Mouse (Mus musculus) MEL (cell line): Measurements from ENCODE around the gene Tamm41.

Experiments used
- CHD2 ChIP-seq: IDR thresholded peaks from 2 replicates; pipeline ENCODE4 v1.6.1; 2011; ENCODE audit warnings: low read length, improper control_type of control experiment
- CTCF ChIP-seq, 3 experiments: IDR thresholded peaks in 2 of 3; conservative IDR thresholded peaks in 1 of 3; 2 replicates each; pipeline ENCODE4 v1.5.1; 2011 to 2012; ENCODE audit warnings: low read length in 3 of 3, low read depth in 2 of 3, mild to moderate bottlenecking in 2 of 3, improper control_type of control experiment in 1 of 3, inconsistent platforms in 1 of 3, mixed read lengths in 1 of 3, moderate library complexity in 1 of 3; ENCODE audit not compliant: control insufficient read depth in 1 of 3, insufficient read depth in 1 of 3, poor library complexity in 1 of 3, severe bottlenecking in 1 of 3
- GABPA ChIP-seq: IDR thresholded peaks from 2 replicates; pipeline ENCODE4 v1.6.1; 2012; ENCODE audit warnings: low read depth, mild to moderate bottlenecking, inconsistent platforms, low read length, improper control_type of control experiment, moderate library complexity
- HCFC1 ChIP-seq: IDR thresholded peaks from 2 replicates; pipeline ENCODE4 v1.6.1; 2012; ENCODE audit warnings: low read depth, mild to moderate bottlenecking, inconsistent platforms, low read length, improper control_type of control experiment, moderate library complexity
- JUND ChIP-seq: IDR thresholded peaks from 2 replicates; pipeline ENCODE4 v1.6.1; 2011; ENCODE audit warnings: low read depth, mild to moderate bottlenecking, improper control_type of control experiment, low read length
- NELFE ChIP-seq: IDR thresholded peaks from 2 replicates; pipeline ENCODE4 v1.6.1; 2011; ENCODE audit warnings: low read depth, low read length, improper control_type of control experiment
- NRF1 ChIP-seq: IDR thresholded peaks from 2 replicates; pipeline ENCODE4 v1.6.1; 2014; ENCODE audit warnings: low read depth, mild to moderate bottlenecking, inconsistent platforms, low read length, improper control_type of control experiment, moderate library complexity; ENCODE audit not compliant: poor library complexity, insufficient read depth, severe bottlenecking
- POLR2A ChIP-seq, 2 experiments: IDR thresholded peaks; 2 replicates each; pipeline ENCODE4 v1.6.1; 2011 to 2012; ENCODE audit warnings: low read length in 2 of 2, mild to moderate bottlenecking in 2 of 2, control low read depth in 1 of 2, improper control_type of control experiment in 1 of 2, low read depth in 1 of 2, moderate library complexity in 1 of 2; ENCODE audit not compliant: control insufficient read depth in 1 of 2, insufficient read depth in 1 of 2, poor library complexity in 1 of 2
- POLR2AphosphoS5 ChIP-seq: IDR thresholded peaks from 2 replicates; pipeline ENCODE4 v1.6.1; 2012; ENCODE audit warnings: low read depth, borderline replicate concordance, mild to moderate bottlenecking, inconsistent platforms, low read length, moderate library complexity, mixed read lengths
- ZNF384 ChIP-seq: IDR thresholded peaks from 2 replicates; pipeline ENCODE4 v1.6.1; 2012; ENCODE audit warnings: low read depth, mild to moderate bottlenecking, inconsistent platforms, low read length, improper control_type of control experiment

DNA sequence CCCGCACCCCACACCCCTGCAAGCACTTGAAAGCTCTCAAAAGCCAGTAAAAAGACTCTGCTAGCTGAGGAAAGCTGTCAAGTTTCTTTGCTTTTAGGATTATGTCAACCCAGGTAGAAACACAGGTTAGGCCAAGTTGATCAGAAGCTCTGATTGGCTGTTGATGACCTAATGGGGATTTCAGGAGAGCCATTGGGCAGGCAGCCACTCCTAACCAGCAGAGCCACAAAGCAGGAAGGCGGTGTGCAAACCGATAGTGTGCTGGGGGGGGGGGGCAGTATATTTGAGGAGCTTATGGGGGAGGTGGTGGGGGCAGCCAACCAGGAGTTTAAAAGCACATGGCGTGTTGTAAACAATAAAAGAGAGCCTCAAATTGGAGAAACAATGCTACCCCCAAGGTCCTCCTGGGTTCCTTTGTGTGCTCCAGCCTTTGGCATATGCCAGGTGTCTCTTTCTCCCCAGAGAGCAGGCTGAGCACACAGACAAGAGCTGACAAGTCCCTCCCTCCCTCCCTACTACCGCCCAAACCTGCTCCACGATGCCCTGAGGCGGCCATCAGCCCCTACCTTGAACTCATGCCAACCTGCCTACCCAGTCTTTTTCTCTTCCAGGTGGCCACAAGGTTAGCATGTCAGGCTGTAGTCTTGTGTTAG, 49.6 kb downstream of the Tamm41 start:
- no peak for TF ChIP-seq CTCF (IDR thresholded peaks at IDR 0.05 in 2 of 3, conservative IDR thresholded peaks at IDR 0.05 in 1 of 3; ENCODE audit: control insufficient read depth in 1 of 3, insufficient read depth in 1 of 3, low read depth in 2 of 3, low read length in 3 of 3, poor library complexity in 1 of 3, severe bottlenecking in 1 of 3)
- TF ChIP-seq HCFC1: no peak
- no peak for TF ChIP-seq CHD2
- TF ChIP-seq POLR2AphosphoS5: no peak
- no peak for TF ChIP-seq ZNF384
- no peak for TF ChIP-seq JUND
- no peak for TF ChIP-seq POLR2A (IDR thresholded peaks at IDR 0.05; ENCODE audit: control insufficient read depth in 1 of 2, insufficient read depth in 1 of 2, low read depth in 1 of 2, low read length in 2 of 2, poor library complexity in 1 of 2)
- TF ChIP-seq NELFE: no peak
- TF ChIP-seq GABPA: no peak
- TF ChIP-seq NRF1: no peak
